Mouse (Mus musculus): ENCODE measurements around the gene Tacstd2. TPM values are rescaled to one million over a fixed set of nuclear protein-coding genes. Genes with fewer than 3 reads are reported as not detected.

Tacstd2 gene
- polyA plus RNA-seq, 1 experiment from 2014 or later, result 3.2 TPM

DNA sequence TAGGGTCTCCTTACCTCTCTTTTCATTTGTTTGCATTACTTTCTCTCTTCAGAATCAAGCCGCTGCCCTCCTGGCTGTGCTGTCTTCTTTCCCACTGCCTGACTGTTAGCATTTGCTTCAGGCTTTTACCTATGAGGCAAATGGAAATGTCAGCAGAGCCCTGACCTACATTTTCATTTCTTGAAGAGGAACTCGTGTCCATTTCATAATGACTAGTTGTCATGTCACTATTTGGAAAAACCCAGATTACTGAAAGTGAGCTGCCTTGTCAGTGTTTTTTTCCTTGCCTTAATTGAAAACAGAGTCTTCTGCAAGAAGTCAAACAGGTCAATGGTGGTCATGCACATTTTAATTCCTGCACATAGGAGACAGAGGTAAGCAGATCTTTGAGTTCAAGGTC is 43.8 kb downstream of the Tacstd2 start, which contains the start of gene Il23r:
Il23r (minus strand) TSS at position 101 of the 400 bp plus-strand sequence.
- DNase-seq (ENCODE audit: low spot score), result no peak
- no peaks in the 10 kb centered on the region for H3K4me1 ChIP-seq
- H3K27ac ChIP-seq (replicated peaks), result no peak within 1 kb of the TSS
- 88% methylated on average over 2 of the region's 2 CpGs for WGBS
- no peak within 1 kb of the TSS for H3K4me3 ChIP-seq
- H3K36me3 ChIP-seq, result no peaks in the 10 kb centered on the region
- no peaks in the 10 kb centered on the region for H3K27me3 ChIP-seq (ENCODE audit: low read depth, poor library complexity, severe bottlenecking)
- no peaks in the 10 kb centered on the region for H3K9me3 ChIP-seq (replicated peaks)

Other genes starting within 250 kb of the Tacstd2 start
- gene Il12rb2, start 159.6 kb downstream of the Tacstd2 start, polyA plus RNA-seq (2016; fragmentation: Nextera tagmentation; extraction: Ambion mirVana), result 0.04 and 0.06 TPM in 2 replicates
- gene Il23r, start 43.9 kb downstream of the Tacstd2 start, polyA plus RNA-seq (2016; fragmentation: Nextera tagmentation; extraction: Ambion mirVana), result not detected in 2 replicates

All from midbrain, embryonic 10.5 days (tissue).